Mouse (Mus musculus): ENCODE measurements around the gene Kif14. TPM values are rescaled to one million over a fixed set of nuclear protein-coding genes. Genes with fewer than 3 reads are reported as not detected.
A peak's percentile ranks its signal among the peaks of the same experiment; 100 is the strongest.

The Kif14 gene
- polyA plus RNA-seq, 1 experiment from 2014 or later: 5.8 TPM

GRCm38 (mm10) chr1:136577890-136578663, 111.9 kb downstream of the Kif14 start:
- ATAC-seq (ENCODE audit: low FRiP score, low read depth): peak; percentile 69
- Histone ChIP-seq H3K9ac (no peak overlapping the region), H3K4me3 (no peak overlapping the region), H3K4me1 (peaks cover 21% of the 10 kb centered on the region), H3K36me3 (no peaks in the 10 kb centered on the region), H3K27me3 (peaks cover 39% of the 10 kb centered on the region), H3K4me2 (replicated peaks) (peak overlapping the region; percentile 33), H3K9me3 (no peaks in the 10 kb centered on the region), H3K27ac (no peak overlapping the region)
- 30% methylated on average over 16 of the region's 16 CpGs for WGBS

GRCm38 (mm10) chr1:136579360-136579759, 113.2 kb downstream of the Kif14 start:
- Histone ChIP-seq H3K9me3 (no peaks in the 10 kb centered on the region), H3K36me3 (no peaks in the 10 kb centered on the region), H3K9ac (no peak overlapping the region), H3K27me3 (peaks cover 41% of the 10 kb centered on the region), H3K4me3 (no peak overlapping the region), H3K4me2 (replicated peaks) (no peak overlapping the region), H3K4me1 (peaks cover 27% of the 10 kb centered on the region), H3K27ac (no peak overlapping the region)
- no peak for ATAC-seq (ENCODE audit: low FRiP score, low read depth)
- 80% methylated on average over 14 of the region's 14 CpGs for WGBS

- Histone ChIP-seq H3K4me1 (peaks cover 27% of the 10 kb centered on the region), H3K4me2 (replicated peaks) (no peak overlapping the region), H3K9me3 (no peaks in the 10 kb centered on the region), H3K4me3 (no peak overlapping the region), H3K27ac (no peak overlapping the region), H3K27me3 (peaks cover 41% of the 10 kb centered on the region), H3K9ac (no peak overlapping the region), H3K36me3 (no peaks in the 10 kb centered on the region)
- no peak for ATAC-seq (ENCODE audit: low FRiP score, low read depth)
- 91% methylated on average over 8 of the region's 8 CpGs for WGBS
Observed at GRCm38 (mm10) chr1:136580266-136580665, 114.1 kb downstream of the Kif14 start.

Other genes with a start within 250 kb of the Kif14 start
- 18.8 and 21.1 TPM in 2 replicates for gene Inava, start 232.1 kb upstream of the Kif14 start, polyA plus RNA-seq (2015; fragmentation: Nextera tagmentation; extraction: Ambion mirVana)
- not detected in 2 replicates for gene Gpr25, start 205.5 kb upstream of the Kif14 start, polyA plus RNA-seq (2015; fragmentation: Nextera tagmentation; extraction: Ambion mirVana)
- 9.9 and 10.1 TPM in 2 replicates for gene Camsap2, start 120.2 kb upstream of the Kif14 start, polyA plus RNA-seq (2015; fragmentation: Nextera tagmentation; extraction: Ambion mirVana)
- gene Ddx59, start 51.1 kb upstream of the Kif14 start, polyA plus RNA-seq (2015; fragmentation: Nextera tagmentation; extraction: Ambion mirVana): 20.1 and 20.2 TPM in 2 replicates
- gene Zfp281, start 158.6 kb downstream of the Kif14 start, polyA plus RNA-seq (2015; fragmentation: Nextera tagmentation; extraction: Ambion mirVana): 26.2 and 27.3 TPM in 2 replicates